Mouse (Mus musculus) testis, adult 2 months (tissue): Measurements from ENCODE around the gene Spata25.

Experiments used
- CTCF ChIP-seq: fragments of 200-500 bp; IDR thresholded peaks from 2 replicates; pipeline ENCODE4 v1.5.1; 2012; ENCODE audit warnings: low read depth, mild to moderate bottlenecking, inconsistent platforms, low read length, moderate library complexity; ENCODE audit not compliant: control insufficient read depth, insufficient read depth, insufficient replicate concordance
- POLR2A ChIP-seq: fragments of 200-500 bp; IDR thresholded peaks from 2 replicates; pipeline ENCODE4 v1.6.1; 2012; ENCODE audit warnings: low read depth, mild to moderate bottlenecking, inconsistent platforms, low read length, moderate library complexity; ENCODE audit not compliant: control insufficient read depth

DNA sequence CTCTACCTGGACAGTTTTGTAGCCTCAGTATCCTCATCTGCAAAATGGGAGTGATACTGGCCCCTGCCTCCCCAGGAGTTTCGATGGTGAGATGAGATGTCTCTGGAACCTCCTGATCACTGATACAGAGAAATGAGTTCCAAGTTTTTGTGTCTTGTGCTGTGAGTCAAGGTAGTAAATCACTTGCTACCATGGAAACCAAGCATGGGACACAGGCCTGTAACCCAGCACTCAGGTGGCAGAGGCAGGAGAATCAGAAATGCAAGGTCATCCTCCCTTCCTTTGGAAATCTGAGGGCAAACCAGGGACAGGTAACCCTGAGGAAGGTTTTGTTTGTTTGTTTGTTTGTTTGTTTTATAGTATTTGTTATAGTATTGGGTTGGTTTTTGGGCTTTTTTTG, 753 bp upstream of the Spata25 start:
- TF ChIP-seq POLR2A (no peak), CTCF (no peak)
